Mouse (Mus musculus): ENCODE measurements around the gene Cmtr2.

The Cmtr2 gene

DNA sequence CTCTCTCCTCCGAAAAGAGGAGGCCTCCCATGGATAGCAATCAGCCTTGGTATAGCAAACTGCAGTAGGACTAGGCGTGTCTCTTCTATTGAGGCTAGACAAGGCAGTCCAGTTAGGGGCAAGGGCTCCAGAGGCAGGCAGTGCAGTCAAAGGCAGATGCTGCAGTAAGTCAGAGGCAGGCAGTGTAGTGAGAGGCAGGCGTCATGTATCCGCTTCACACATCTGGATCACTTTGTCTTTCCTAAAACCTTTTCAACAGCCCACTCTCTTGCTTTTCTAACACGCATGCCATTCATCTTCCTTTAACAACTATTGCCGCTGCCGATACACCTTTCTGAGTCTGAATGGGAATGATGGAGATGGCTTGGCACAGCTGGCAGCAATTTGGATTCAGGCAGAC is at the start of gene Cmtr2:
Cmtr2 (plus strand) TSS at position 301 of the 400 bp plus-strand sequence.
- no peak for DNase-seq

DNA sequence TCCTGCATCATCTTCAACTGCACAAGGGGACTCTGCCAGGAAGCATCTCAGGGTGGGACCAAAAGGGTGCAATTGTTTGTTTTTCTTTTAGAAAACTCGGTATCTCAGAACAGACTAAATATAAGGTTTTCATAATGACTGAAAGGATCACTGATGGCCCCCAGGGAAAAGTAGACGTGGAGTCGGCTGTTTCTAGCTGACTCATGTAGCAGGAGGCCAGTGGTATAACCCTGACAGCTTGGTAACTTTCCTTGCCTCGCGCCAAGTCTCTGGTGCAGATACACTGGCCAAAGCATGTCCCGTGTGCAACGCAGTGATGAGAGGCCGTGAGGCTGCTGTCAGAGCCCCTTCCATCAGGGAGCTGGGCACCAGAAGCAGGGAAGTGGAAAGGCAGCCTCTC is 49.2 kb upstream of the Cmtr2 start:
- no peak for DNase-seq

DNA sequence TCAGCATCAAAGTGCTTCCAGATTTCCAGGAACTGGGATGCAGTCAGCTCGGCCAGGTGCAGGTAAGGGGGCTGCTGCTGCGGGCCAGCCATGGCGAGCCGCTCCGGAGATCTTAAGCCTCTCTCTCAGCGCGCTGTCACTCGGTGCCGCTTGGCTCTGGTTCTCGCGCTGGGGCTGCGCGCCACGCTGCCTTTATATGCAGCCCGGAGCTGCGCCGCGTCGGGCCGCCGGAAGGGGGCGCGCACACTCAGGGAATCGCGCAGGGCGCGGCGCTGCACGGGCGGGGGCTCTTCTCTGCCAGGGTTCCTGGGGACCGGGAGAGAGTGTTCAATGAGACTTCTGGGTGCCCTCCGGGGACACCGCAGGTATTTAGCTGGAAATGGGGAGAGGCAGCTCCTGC is 47.4 kb upstream of the Cmtr2 start, which contains the start of gene Calb2:
Calb2 (minus strand) TSS at position 165 of the 400 bp plus-strand sequence.
- DNase-seq: peak; percentile 90 to 93

DNA sequence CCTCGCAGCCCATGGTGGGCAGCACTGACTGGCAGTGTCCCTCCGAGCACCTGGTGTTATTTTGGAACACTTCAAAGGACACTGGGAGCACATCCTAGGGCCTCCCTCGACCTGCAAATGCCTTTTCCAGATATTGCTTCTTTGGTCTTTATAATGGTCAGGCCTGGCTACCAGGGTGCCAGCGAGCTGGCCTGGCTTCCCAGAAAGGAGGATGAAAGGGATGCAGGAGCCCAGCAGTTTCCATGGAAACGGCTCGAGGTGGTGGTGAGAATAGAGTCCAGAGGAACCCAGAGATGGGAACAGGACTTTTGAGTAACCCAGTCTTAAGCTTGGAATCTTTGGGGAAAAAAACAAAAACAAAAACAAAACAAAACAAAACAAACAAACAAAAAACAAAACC is 43.3 kb upstream of the Cmtr2 start:
- no peak for DNase-seq

- peak; percentile 74 to 78 for DNase-seq
These were observed 40.6 kb upstream of the Cmtr2 start for GRCm38 (mm10) chr8:110174826-110175225.

DNA sequence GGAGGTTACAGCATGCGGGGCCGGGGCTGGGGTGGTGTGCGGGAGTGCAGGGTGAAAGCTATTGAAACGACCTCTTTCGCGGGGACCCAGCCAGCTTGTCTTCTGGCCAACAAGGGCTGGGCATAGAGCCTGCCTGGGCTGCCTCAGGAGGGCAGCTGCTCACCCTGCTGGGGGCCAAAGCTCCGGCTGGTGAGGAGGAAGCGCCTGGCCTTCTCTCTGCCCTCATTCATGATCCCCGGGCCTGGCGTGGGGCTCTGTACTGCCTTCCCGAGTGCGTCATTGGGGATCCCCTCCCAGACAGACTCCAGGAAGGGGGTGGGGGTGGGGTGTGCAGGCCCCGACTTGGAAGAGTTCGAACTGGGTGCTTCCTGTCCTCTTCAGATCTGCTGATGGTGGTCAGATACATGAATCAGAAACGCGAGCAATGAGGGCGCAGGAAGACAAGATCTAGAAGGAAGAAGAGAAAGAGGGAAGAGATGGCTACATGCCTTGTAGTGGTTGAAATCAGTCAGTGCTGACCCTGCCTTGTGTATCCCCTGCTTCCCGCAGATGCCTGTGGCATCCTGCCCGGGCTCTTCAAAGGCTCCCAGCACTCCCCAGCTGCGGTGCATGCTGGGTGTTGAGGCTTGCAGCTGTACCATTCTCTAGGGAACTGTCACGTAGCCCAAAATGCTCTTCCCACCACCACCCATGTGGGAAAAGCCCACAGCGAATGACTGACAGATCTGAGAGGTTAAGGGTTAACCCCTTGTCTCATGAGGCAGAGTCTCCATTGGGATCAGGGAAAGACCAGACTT is 37.9 kb upstream of the Cmtr2 start:
- DNase-seq: peak; percentile 90 to 92

- DNase-seq: no peak
These were observed 32.6 kb upstream of the Cmtr2 start for GRCm38 (mm10) chr8:110182735-110183367.

DNA sequence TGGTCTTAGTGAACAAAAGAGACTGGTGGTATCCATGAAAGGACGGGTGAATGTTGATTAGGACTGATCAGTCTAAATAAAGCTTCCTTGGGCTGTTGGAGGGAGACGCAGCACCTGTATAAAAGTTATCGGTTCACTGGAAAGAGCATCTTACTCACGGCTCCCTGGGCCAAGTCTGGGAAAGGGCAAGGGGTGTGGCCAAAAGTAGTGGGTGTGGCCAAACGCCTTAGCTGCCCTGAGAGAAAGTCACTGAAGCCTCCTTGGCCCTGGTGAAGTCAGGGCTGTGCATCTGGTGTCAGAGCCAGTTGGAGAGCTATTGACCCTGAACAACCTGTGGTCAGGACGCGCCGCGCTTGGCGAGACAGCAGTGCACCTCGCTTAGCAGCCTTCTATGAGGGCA is 31.7 kb upstream of the Cmtr2 start:
- no peak for DNase-seq

GRCm38 (mm10) chr8:110185538-110185937 is 29.9 kb upstream of the Cmtr2 start:
- DNase-seq: no peak

DNA sequence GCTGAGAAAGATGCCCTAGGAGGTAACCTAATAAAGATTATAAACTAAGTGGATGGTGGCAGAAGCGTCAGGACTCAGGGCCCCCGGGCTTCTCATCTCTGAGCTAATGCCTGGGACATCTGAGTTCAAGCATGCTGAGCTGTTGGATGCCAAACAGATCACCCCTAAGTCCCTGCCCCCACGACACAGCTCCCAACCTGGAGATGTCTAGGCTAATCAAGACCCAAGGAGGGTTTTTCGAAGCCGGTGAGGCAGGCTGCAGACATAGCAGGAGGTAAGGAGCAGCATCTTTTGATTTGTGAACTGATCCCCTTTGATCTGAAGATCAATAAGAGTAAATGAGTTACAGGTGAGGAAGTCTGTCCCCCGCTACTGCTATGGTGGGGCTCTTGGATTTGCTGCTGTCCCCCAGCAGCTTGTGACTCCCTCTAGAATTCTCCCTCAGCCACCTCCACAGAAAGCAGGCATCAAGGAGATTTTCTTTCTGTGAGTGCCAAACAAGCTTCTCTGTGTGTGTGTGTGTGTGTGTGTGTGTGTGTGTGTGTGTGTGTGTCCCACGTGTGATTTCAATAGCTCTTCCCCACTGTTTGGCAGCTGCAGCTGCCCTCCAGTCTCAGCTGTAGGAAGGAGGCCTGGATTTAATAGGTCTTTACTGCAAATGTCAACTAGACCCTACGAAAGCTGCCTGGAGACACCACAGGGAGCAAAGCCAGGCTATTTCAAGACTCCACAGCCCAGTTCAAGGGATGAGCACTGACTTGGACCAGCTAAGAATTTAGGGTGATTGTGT is 26.3 kb upstream of the Cmtr2 start:
- DNase-seq: no peak

DNA sequence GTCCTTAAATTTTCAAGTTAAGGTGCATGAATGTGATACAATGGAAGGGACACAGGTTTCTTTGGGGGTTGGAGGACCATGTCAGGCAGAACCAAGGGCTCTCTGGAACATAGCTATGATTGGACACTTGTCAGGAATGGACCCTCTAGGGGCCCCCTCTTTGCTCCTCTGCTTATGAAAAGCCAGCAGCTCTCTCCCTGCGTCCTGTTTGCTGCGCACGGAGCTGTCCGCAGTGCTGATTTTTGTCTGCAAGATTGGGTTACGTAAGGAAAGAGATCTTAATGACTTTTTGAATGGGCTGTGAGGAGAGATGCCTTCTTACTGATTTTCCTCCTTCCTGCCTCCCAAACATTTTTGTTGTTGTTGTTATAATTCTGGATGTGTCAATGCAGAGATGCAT is 18.8 kb upstream of the Cmtr2 start:
- DNase-seq: no peak

- DNase-seq: peak in 1 of 2 experiments; percentile 23
These were observed 13.7 kb upstream of the Cmtr2 start for GRCm38 (mm10) chr8:110201806-110202205.

DNA sequence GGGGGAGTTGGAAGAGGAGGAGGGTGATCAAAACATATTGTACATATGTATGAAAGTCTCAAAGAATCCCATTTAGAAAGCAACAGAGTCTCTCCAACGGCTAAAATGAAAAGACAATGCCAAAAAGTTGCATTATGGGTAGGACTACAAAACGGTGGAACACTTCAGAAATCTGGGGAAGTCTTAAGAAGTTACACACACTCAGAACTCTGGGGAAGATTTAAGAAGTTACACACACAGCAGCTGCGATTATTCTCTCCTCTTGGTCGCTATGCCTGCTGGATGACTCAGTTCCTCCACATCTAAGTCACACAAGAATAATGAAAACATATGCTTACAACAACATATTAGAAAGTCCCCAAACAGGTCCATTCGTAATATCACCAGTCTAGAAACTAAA is 788 bp downstream of the Cmtr2 start:
- no peak for DNase-seq

GRCm38 (mm10) chr8:110217198-110217597 is 1.7 kb downstream of the Cmtr2 start:
- peak in 1 of 2 experiments; percentile 6 for DNase-seq

- peak; percentile 100 for DNase-seq
These were observed 2.2 kb downstream of the Cmtr2 start for GRCm38 (mm10) chr8:110217681-110218131.

GRCm38 (mm10) chr8:110218511-110218910 is 3.0 kb downstream of the Cmtr2 start:
- no peak for DNase-seq

DNA sequence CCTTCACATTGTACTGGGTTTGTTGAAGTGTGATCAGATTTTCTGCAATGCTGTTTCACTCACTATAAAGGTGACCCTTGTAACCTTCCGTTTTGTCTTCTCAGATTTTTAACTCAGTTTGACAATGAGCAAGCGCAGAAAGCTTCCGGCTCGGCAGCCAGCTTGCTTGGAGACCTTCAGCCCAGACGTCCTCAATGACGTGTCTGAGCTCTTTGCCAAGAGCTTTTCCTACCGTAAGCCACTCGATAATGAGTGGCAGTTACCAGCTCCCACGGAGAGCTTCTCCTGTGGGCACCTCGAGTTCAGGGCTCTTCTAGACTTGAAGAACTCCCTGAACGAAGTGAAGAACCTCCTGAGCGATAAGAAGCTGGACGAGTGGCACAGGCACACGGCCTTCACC is 5.5 kb downstream of the Cmtr2 start:
- no peak for DNase-seq

DNA sequence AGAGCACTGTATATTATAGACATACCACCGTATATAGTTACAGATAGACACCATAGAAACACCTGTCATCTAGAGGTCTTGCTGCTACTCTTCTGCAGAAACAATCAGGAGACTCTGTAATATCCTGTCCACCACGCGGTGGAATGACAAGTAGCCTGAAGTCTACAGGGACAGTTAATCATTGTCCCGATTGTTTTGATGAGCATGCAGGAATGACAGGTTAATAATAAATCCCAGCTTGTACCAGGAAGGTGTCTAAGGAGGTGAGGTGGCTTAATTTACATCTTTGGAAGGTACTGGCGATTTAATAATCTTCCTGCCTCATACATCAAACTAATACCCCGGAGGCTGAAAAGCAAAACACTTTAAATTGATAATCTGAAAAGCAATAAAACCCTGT is 15.3 kb downstream of the Cmtr2 start:
- no peak for DNase-seq

GRCm38 (mm10) chr8:110242278-110243177 is 27.1 kb downstream of the Cmtr2 start:
- peak in 1 of 2 experiments; percentile 4 for DNase-seq

DNA sequence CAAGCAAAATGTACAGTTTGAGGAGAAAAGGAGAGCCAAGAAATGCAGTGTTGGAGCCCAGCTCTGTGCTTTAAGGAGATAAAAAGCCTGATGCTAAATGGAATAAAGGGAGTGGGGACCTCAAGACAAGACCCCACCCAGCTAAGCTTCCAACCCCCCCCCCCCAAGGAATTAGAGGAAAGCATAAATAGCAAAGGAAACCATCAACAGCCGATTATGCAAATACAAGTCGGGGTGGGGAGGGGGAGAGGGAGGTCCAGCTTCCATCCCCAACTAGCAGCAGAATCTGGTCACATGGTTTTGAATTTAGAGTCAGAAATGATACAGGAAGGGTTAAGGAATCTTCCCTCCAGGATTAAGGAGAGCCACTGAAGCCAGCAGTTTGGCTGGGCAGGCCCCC is 29.1 kb downstream of the Cmtr2 start:
- DNase-seq: no peak

DNA sequence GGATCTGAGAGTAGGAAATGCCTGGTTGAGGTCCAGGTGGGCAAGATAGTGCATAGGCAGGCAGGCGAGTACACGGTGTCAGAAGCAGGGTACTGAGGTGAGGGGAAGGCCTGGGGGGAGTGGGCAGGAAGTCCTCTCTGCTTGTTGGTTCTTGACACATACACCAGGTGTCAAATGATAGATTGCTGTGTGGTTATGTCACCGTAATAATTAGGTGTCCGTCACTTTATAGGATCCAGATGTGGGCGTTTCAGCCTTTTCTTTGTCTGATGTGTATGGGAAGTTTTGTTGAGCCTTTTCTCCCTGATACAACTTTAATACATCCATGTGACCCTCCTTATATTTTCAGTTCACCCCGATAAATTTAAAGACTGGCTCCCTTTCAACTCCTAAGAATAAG is 31.8 kb downstream of the Cmtr2 start:
- no peak for DNase-seq

- no peak for DNase-seq
These were observed 38.5 kb downstream of the Cmtr2 start for GRCm38 (mm10) chr8:110253986-110254385.
